Mouse (Mus musculus): ENCODE measurements at regions not wholly inside any gene's neighbourhood (a gene's known extent, or its start where the extent isn't known, plus 50 kb on each side); places are given as distances from the start of the nearest gene placed in this dataset.
"Not testable (repeated sequence)": the region's sequence is repeated elsewhere in the genome, so short reads cannot be mapped to it uniquely, and the experiment has no call there.

DNA sequence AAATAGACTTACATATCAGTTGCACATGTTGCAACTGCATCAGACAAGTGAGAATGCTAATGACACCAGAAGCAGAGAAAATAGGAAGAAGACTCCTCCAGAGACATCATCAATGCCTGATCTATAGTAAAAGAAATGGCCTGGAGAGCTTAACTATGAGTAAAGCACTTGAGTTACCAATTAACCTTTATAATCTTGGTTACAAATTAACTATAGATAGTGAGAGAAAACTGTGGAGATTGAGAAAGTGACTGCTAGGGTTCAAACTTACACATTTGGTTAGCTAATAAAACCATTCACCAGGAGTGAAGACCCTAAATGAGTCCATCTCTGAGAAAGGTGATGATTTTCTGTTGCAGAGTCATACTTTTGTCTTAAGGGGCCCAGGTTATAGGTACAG, 307.4 kb downstream of the Phex start:
- Histone ChIP-seq H3K4me3 (ENCODE audit: low read depth, low read length) (no peak overlapping the region), H3K4me1 (ENCODE audit: control insufficient read depth, insufficient read depth, low read length) (no peaks in the 10 kb centered on the region), H3K4me2 (ENCODE audit: low read length) (no peak overlapping the region), H3K27me3 (replicated peaks; ENCODE audit: control insufficient read depth, insufficient read depth, low read length) (no peaks in the 10 kb centered on the region), H3K27ac (ENCODE audit: low read depth, low read length) (no peak overlapping the region), H3K9ac (ENCODE audit: low read length) (no peak overlapping the region), H3K9me3 (replicated peaks; ENCODE audit: control insufficient read depth, low read length) (no peaks in the 10 kb centered on the region), H3K36me3 (ENCODE audit: control insufficient read depth, insufficient read depth, low read length) (no peaks in the 10 kb centered on the region)
- DNase-seq (ENCODE audit: low spot score), result no peak
- no peak for ATAC-seq

DNA sequence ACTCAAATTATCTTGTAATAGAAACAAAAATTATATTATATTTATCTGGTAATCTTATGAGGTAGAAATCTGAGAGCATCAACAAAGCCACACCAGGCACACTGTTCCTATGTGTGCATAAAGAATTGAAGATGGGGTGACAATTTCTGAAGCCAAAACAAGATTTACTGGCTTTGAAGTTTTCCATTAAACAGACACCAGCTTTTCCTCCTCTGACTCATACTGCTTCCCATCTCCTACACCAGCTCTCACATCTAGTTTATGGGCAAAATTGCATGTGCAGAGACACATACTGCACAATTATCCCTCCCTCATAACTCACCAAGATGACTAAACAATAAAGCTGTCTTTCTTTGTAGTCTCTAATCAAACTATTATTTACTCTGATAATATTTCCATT, 335.1 kb downstream of the Phex start:
- Histone ChIP-seq H3K36me3 (ENCODE audit: control insufficient read depth, insufficient read depth, low read length) (no peaks in the 10 kb centered on the region), H3K4me1 (ENCODE audit: control insufficient read depth, insufficient read depth, low read length) (no peaks in the 10 kb centered on the region), H3K27me3 (replicated peaks; ENCODE audit: control insufficient read depth, insufficient read depth, low read length) (no peaks in the 10 kb centered on the region), H3K27ac (ENCODE audit: low read depth, low read length) (no peak overlapping the region), H3K4me3 (ENCODE audit: low read depth, low read length) (no peak overlapping the region), H3K4me2 (ENCODE audit: low read length) (no peak overlapping the region), H3K9me3 (replicated peaks; ENCODE audit: control insufficient read depth, low read length) (no peaks in the 10 kb centered on the region), H3K9ac (ENCODE audit: low read length) (no peak overlapping the region)
- ATAC-seq (no peak), DNase-seq (ENCODE audit: low spot score) (no peak)

DNA sequence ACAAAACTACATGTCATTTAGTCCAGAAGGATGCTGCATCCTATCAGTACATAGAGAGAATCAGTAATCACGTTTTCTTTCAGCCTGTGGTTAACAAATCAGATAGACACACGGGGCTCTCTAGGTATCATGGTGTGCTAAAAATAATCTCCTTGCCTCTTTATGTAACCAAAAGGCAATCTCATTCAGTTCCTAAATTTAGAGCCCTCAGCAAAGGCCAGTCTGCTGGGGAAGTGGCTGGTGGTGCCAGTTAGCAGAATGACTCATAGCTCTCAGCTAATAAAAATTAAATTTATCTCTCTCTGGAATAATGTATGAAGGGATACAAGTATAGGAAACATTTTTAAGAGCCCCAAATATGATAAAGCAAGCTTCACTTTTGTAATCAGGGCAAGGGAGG, 335.5 kb downstream of the Phex start:
- no peak overlapping the region for H3K4me2 ChIP-seq (ENCODE audit: low read length)
- no peak overlapping the region for H3K27ac ChIP-seq (ENCODE audit: low read depth, low read length)
- H3K36me3 ChIP-seq (ENCODE audit: control insufficient read depth, insufficient read depth, low read length), result no peaks in the 10 kb centered on the region
- no peak for DNase-seq (ENCODE audit: low spot score)
- H3K4me1 ChIP-seq (ENCODE audit: control insufficient read depth, insufficient read depth, low read length), result no peaks in the 10 kb centered on the region
- H3K9ac ChIP-seq (ENCODE audit: low read length), result no peak overlapping the region
- no peaks in the 10 kb centered on the region for H3K9me3 ChIP-seq (replicated peaks; ENCODE audit: control insufficient read depth, low read length)
- 66% methylated on average over 2 of the region's 2 CpGs for WGBS
- no peak for ATAC-seq
- H3K27me3 ChIP-seq (replicated peaks; ENCODE audit: control insufficient read depth, insufficient read depth, low read length), result no peaks in the 10 kb centered on the region
- no peak overlapping the region for H3K4me3 ChIP-seq (ENCODE audit: low read depth, low read length)

DNA sequence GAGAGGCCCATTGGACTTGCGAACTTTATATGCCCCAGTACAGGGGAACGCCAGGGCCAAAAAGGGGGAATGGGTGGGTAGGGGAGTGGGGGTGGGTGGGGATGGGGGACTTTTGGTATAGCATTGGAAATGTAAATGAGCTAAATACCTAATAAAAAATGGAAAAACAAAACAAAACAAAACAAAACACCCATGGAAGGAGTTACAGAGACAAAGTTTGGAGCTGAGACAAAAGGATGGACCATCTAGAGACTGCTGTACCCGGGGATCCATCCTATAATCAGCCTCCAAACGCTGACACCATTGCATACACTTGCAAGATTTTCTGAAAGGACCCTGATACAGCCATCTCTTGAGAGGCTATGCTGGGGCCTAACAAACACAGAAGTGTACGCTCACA, 337.1 kb downstream of the Phex start:
- WGBS, result 84% methylated on average over 5 of the region's 5 CpGs

DNA sequence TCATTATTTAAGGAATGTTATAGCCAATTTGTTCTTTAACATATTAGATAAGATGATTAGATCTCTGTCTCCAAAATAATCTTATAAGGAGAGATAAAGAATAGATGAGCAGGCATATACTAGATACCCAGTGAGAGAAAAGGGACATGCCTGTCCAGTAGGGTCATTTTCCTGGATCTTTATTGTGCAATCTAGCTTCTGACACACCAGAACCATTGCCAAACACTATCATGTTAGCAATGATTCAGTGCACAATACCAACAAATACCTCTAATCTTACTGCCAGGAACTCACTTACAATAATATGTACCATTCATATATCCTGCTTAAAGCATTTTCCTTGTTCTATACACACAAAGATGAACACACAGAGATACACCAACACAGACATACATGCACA, 338.9 kb downstream of the Phex start:
- no peaks in the 10 kb centered on the region for H3K4me1 ChIP-seq (ENCODE audit: control insufficient read depth, insufficient read depth, low read length)
- ATAC-seq (no peak), DNase-seq (ENCODE audit: low spot score) (no peak)
- H3K4me3 ChIP-seq (ENCODE audit: low read depth, low read length), result no peak overlapping the region
- H3K27ac ChIP-seq (ENCODE audit: low read depth, low read length), result no peak overlapping the region
- no peaks in the 10 kb centered on the region for H3K27me3 ChIP-seq (replicated peaks; ENCODE audit: control insufficient read depth, insufficient read depth, low read length)
- H3K9ac ChIP-seq (ENCODE audit: low read length), result no peak overlapping the region
- H3K9me3 ChIP-seq (replicated peaks; ENCODE audit: control insufficient read depth, low read length), result no peaks in the 10 kb centered on the region
- no peak overlapping the region for H3K4me2 ChIP-seq (ENCODE audit: low read length)
- H3K36me3 ChIP-seq (ENCODE audit: control insufficient read depth, insufficient read depth, low read length), result no peaks in the 10 kb centered on the region

More for the DNA sequence above, 337.1 kb downstream of the Phex start:
- not testable (repeated sequence) for ATAC-seq; H3K4me2 ChIP-seq (ENCODE audit: low read length); H3K4me3 ChIP-seq (ENCODE audit: low read depth, low read length); H3K9me3 ChIP-seq (replicated peaks; ENCODE audit: control insufficient read depth, low read length); DNase-seq (ENCODE audit: low spot score); H3K9ac ChIP-seq (ENCODE audit: low read length); H3K27ac ChIP-seq (ENCODE audit: low read depth, low read length); H3K36me3 ChIP-seq (ENCODE audit: control insufficient read depth, insufficient read depth, low read length); H3K4me1 ChIP-seq (ENCODE audit: control insufficient read depth, insufficient read depth, low read length); H3K27me3 ChIP-seq (replicated peaks; ENCODE audit: control insufficient read depth, insufficient read depth, low read length)

DNA sequence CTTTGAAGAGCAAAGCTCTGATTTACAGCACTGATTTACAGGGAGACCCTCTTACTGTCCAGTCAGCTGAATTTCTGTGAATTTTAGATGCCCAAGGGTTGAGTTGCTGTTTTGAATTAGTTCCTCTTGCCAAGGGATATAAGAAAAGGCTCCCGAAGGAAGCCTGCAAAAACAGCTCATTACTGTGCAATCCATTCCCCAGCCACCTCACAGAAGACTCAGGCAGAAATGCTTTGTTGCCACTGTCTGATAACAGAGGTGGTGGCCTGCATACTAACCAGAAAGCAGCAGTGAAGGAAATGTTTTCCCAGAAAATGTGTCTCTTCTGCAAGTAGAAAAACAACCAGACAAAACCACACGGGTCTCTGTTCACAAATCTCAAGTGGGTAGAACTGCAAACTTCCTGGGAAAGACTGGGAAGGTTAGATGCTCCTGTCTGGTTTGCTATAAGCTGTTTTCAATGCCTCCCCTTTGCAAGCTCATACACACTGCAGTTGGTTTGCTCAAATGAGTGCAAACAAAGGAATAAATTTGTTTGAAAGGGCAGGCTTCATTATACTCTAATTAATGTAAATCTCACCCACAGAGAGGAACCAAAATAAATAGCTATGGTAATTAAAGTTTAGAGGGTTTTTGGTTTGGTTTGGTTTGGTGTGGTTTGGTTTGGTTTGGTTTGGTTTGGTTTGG, 363.3 kb downstream of the Phex start:
- Histone ChIP-seq H3K4me2 (ENCODE audit: low read length) (no peak overlapping the region), H3K9me3 (replicated peaks; ENCODE audit: control insufficient read depth, low read length) (no peaks in the 10 kb centered on the region), H3K9ac (ENCODE audit: low read length) (no peak overlapping the region), H3K4me1 (ENCODE audit: control insufficient read depth, insufficient read depth, low read length) (no peaks in the 10 kb centered on the region), H3K27me3 (replicated peaks; ENCODE audit: control insufficient read depth, insufficient read depth, low read length) (no peaks in the 10 kb centered on the region), H3K4me3 (ENCODE audit: low read depth, low read length) (no peak overlapping the region), H3K27ac (ENCODE audit: low read depth, low read length) (peak overlapping the region; percentile 14; the same call in 1 of the 2 replicates), H3K36me3 (ENCODE audit: control insufficient read depth, insufficient read depth, low read length) (no peaks in the 10 kb centered on the region)
- WGBS, result 21% methylated on average over 2 of the region's 2 CpGs
- DNase-seq (ENCODE audit: low spot score) (peak; percentile 66), ATAC-seq (peak; percentile 94)

DNA sequence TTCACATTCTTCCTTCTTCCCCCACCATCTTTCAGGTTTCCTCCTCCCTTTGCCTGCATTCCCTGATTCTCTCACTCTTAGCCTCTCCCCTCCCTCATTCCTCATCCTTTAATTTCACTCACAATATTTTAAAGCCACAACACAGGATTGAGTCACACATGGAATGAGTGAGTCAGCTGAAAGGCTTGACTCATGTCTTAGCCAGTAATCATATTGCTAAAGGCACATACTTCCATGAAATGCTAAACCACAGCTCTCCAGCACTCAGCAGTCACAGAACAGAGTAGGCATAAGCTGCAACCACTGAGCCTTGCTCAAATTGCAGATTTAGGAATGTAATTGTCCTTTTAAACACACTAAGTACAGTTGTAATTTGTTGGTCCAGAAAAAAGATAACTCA, 386.2 kb downstream of the Phex start:
- no peaks in the 10 kb centered on the region for H3K9me3 ChIP-seq (replicated peaks; ENCODE audit: control insufficient read depth, low read length)
- no peak overlapping the region for H3K4me3 ChIP-seq (ENCODE audit: low read depth, low read length)
- no peak overlapping the region for H3K27ac ChIP-seq (ENCODE audit: low read depth, low read length)
- ATAC-seq (no peak), DNase-seq (ENCODE audit: low spot score) (no peak)
- no peaks in the 10 kb centered on the region for H3K36me3 ChIP-seq (ENCODE audit: control insufficient read depth, insufficient read depth, low read length)
- H3K4me2 ChIP-seq (ENCODE audit: low read length), result no peak overlapping the region
- H3K27me3 ChIP-seq (replicated peaks; ENCODE audit: control insufficient read depth, insufficient read depth, low read length), result no peaks in the 10 kb centered on the region
- H3K4me1 ChIP-seq (ENCODE audit: control insufficient read depth, insufficient read depth, low read length), result no peaks in the 10 kb centered on the region
- no peak overlapping the region for H3K9ac ChIP-seq (ENCODE audit: low read length)

DNA sequence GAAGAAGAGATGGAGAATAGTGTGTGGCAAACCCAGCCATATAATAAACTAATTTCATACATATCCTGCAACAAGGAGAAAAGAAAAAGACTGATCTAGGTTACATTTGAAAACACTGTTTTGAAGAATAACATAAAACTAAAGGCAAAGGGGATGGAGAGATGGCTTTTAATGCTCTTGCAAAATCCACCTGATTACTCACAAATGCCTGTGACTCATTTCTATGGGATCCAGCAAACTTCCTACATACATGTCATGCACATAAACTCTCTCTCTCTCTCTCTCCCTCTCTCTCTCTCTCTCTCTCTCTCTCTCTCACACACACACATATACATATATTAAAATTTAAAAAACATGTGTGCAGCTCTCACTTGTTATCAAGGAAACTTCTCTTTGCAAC, 390.8 kb downstream of the Phex start:
- Histone ChIP-seq H3K4me3 (ENCODE audit: low read depth, low read length) (no peak overlapping the region), H3K4me2 (ENCODE audit: low read length) (no peak overlapping the region), H3K9me3 (replicated peaks; ENCODE audit: control insufficient read depth, low read length) (no peaks in the 10 kb centered on the region), H3K27ac (ENCODE audit: low read depth, low read length) (no peak overlapping the region), H3K4me1 (ENCODE audit: control insufficient read depth, insufficient read depth, low read length) (no peaks in the 10 kb centered on the region), H3K9ac (ENCODE audit: low read length) (no peak overlapping the region), H3K36me3 (ENCODE audit: control insufficient read depth, insufficient read depth, low read length) (no peaks in the 10 kb centered on the region), H3K27me3 (replicated peaks; ENCODE audit: control insufficient read depth, insufficient read depth, low read length) (no peaks in the 10 kb centered on the region)
- ATAC-seq (no peak), DNase-seq (ENCODE audit: low spot score) (no peak)

DNA sequence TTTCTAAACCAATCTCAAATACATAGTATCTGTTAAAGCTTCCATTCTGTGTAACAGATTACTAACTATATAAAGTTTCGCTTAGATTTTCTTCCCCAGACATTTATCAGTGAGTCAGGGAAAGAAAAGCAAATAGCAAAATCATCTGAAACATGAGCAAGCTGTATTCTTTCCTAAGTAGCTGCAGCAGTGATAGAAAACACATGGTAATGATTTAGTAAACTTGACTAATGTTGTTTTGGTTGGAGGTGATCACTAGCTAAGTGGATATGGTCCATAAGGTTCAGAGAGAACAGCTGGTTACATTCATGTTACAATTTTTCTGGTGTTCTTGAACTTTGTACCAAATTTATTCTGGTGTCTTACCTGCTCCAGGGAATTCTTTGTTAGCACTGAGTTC, 393.3 kb downstream of the Phex start:
- H3K9me3 ChIP-seq (replicated peaks; ENCODE audit: control insufficient read depth, low read length), result no peaks in the 10 kb centered on the region
- no peaks in the 10 kb centered on the region for H3K36me3 ChIP-seq (ENCODE audit: control insufficient read depth, insufficient read depth, low read length)
- no peak for DNase-seq (ENCODE audit: low spot score)
- no peak overlapping the region for H3K27ac ChIP-seq (ENCODE audit: low read depth, low read length)
- H3K27me3 ChIP-seq (replicated peaks; ENCODE audit: control insufficient read depth, insufficient read depth, low read length), result no peaks in the 10 kb centered on the region
- no peak for ATAC-seq
- H3K9ac ChIP-seq (ENCODE audit: low read length), result no peak overlapping the region
- no peak overlapping the region for H3K4me2 ChIP-seq (ENCODE audit: low read length)
- 85% methylated on average over 1 of the region's 1 CpGs for WGBS
- H3K4me3 ChIP-seq (ENCODE audit: low read depth, low read length), result no peak overlapping the region
- H3K4me1 ChIP-seq (ENCODE audit: control insufficient read depth, insufficient read depth, low read length), result no peaks in the 10 kb centered on the region
